Mouse (Mus musculus): ENCODE measurements at regions not wholly inside any gene's neighbourhood (a gene's known extent, or its start where the extent isn't known, plus 50 kb on each side); places are given as distances from the start of the nearest gene placed in this dataset.
A peak's percentile ranks its signal among the peaks of the same experiment; 100 is the strongest.

DNA sequence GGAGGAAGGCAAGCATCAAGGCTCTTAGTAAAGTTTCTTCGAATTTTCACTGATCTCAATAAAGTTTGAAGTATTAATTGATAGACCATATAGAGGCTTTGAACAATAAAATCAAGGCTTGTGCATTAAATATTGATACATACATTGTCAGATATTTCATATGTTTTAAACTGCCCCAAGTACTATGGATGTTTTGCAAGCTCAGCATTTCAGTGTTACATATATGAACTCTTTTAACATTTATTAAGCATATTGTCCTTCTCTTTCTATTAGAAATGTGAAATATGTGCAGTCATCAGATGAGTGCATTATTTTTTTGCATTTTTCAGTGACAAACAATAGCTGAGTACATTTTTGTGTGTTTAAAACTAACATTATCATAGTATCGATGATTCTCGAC is 409.6 kb upstream of the Msl3l2 start:
- DNase-seq: no peak

DNA sequence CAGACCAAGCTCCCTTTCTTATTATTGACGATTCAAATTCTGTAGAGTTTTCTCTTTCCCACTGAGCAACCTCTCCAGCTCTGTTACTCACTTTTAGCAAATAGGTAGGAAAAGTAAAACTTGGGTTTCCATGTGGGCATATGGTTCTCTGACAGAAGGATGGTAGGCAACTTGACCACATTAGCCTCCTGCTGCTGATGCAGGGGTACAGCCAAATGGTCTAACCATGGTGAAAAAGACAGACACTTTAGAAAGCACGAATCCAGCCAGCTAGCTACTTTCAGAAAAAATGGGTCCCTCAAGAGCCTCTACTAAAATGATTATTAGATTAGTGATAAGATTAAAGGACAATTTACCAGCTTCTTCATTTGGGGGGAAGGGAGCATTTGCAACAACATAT is 393.3 kb upstream of the Msl3l2 start:
- peak; percentile 35 to 54 for DNase-seq

Measured in cerebellum, postnatal 10 days (tissue).